Mouse (Mus musculus): Measurements from ENCODE around the gene Kbtbd3.

- no peak for TF ChIP-seq CHD2 (IDR thresholded peaks at IDR 0.05; ENCODE audit: low read depth, low read length)
- no peak for TF ChIP-seq HCFC1 (IDR thresholded peaks at IDR 0.05; ENCODE audit: borderline replicate concordance, insufficient read depth, low read length)
- no peak for TF ChIP-seq ZC3H11A (IDR thresholded peaks at IDR 0.05; ENCODE audit: borderline replicate concordance, low read depth, low read length)
Measured at GRCm38 (mm10) chr9:4313946-4314345, 4.3 kb downstream of the Kbtbd3 start.
